10 mouse cellular contexts compared by ENCODE assay signal in the genomic region with DNA sequence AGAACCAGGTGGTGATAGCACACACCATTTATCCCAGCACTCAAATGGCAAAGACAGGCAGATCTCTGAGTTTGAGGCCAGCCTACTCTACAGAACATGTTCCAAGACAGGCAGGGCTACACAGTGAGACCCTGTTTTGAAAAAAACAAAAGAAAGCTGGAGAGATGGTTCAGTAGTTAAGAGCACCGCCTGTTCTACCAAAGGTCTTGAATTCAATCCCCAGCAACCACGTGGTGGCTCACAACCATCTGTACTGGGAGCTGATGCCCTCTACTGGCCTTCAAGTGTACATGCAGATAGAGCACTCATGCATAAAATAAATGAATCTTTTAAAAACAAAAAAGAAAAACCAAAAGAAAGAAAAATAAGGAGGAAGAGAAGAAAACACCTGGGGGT. TPM values are rescaled to one million over a fixed set of nuclear protein-coding genes. Genes with fewer than 3 reads are reported as not detected.
DNase-seq lines count a peak whose midpoint lies in the region; ATAC-seq and TF ChIP-seq lines count a peak whose summit lies in the region.
"Had no signal": no experiment of that assay in that cellular context is flagged by ENCODE, and none has a peak within 500 bp of the region (broad histone marks: within the 10 kb centered on the region; RNA-seq: fewer than 3 reads in every experiment).

No protein-coding gene starts in this region.

- H3K9ac ChIP-seq in liver, adult 2 months (ENCODE audit: low read depth, low read length) = peak overlapping the region; percentile 35
- H3K9ac ChIP-seq: embryonic facial prominence, embryonic 12.5 days; limb, embryonic 13.5 days had no signal

- peak; percentile 87 for ATAC-seq in CD4-positive, CD25-positive, alpha-beta regulatory T cell, adult 4 months

- H3K27ac ChIP-seq in liver, adult 2 months (replicated peaks; ENCODE audit: insufficient read depth, low read depth, low read length) = peak overlapping the region; percentile 81
- H3K27ac ChIP-seq in heart, embryonic 10.5 days = no peak overlapping the region
- H3K27ac ChIP-seq: embryonic facial prominence, embryonic 12.5 days; limb, embryonic 13.5 days had no signal

- H3K79me2 ChIP-seq in liver, adult 2 months (ENCODE audit: control insufficient read depth, insufficient read depth, low read length) = no peaks in the 10 kb centered on the region

- DNase-seq in heart, adult 8-10 months (ENCODE audit: low spot score) = peak; percentile 58
- DNase-seq in heart, adult 9 months (ENCODE audit: low spot score in 2 of 2) = no peak
- DNase-seq in brain, embryonic 14.5 days (ENCODE audit: low read depth) = peak; percentile 67
- peak; percentile 79 for DNase-seq in liver, adult 2 months (ENCODE audit: extremely low read depth, low read depth, low spot score)
- peak; percentile 49 for DNase-seq in skeletal muscle tissue, adult 2 months (ENCODE audit: low read depth, low spot score)
- no peak for DNase-seq in heart, embryonic 10.5 days (ENCODE audit: low spot score)
- no peak for DNase-seq in right cerebral cortex, postnatal 4 days

- H3K36me3 ChIP-seq in liver, adult 2 months (ENCODE audit: control insufficient read depth, insufficient read depth, low read length) = no peaks in the 10 kb centered on the region
- H3K36me3 ChIP-seq in heart, embryonic 10.5 days = no peaks in the 10 kb centered on the region
- H3K36me3 ChIP-seq: embryonic facial prominence, embryonic 12.5 days; limb, embryonic 13.5 days had no signal

- no peak overlapping the region for H3K4me3 ChIP-seq in liver, adult 2 months (ENCODE audit: insufficient read depth, low read depth, low read length)
- H3K4me3 ChIP-seq in heart, embryonic 10.5 days = no peak overlapping the region
- H3K4me3 ChIP-seq: embryonic facial prominence, embryonic 12.5 days; limb, embryonic 13.5 days had no signal

- H3K27me3 ChIP-seq in liver, adult 2 months (ENCODE audit: control insufficient read depth, insufficient read depth, low read length) = no peaks in the 10 kb centered on the region
- H3K27me3 ChIP-seq in heart, embryonic 10.5 days (ENCODE audit: insufficient read depth, poor library complexity, severe bottlenecking) = no peaks in the 10 kb centered on the region
- H3K27me3 ChIP-seq: embryonic facial prominence, embryonic 12.5 days; limb, embryonic 13.5 days had no signal

- TF ChIP-seq CTCF in brain, embryonic 14.5 days (IDR thresholded peaks at IDR 0.05; ENCODE audit: borderline replicate concordance, extremely low read depth, insufficient read depth, insufficient read length) = peak; percentile 48; the same call in 1 of the 2 replicates
- TF ChIP-seq CTCF in liver, adult 2 months (IDR thresholded peaks at IDR 0.05; ENCODE audit: low read depth, low read length) = peak; percentile 57

- no peaks in the 10 kb centered on the region for H3K9me3 ChIP-seq in heart, embryonic 10.5 days
- H3K9me3 ChIP-seq: embryonic facial prominence, embryonic 12.5 days; limb, embryonic 13.5 days had no signal

- no peak for TF ChIP-seq POLR2A in brain, embryonic 14.5 days (IDR thresholded peaks at IDR 0.05; ENCODE audit: borderline replicate concordance, extremely low read depth, insufficient read depth, insufficient read length, poor library complexity, severe bottlenecking)
- no peak for TF ChIP-seq POLR2A in liver, adult 2 months (IDR thresholded peaks at IDR 0.05; ENCODE audit: extremely low read depth, insufficient read depth, low read length)

- 1% methylated on average over 2 of the region's 2 CpGs for WGBS in liver, adult 2 months
- 2% methylated on average over 2 of the region's 2 CpGs for WGBS in heart, embryonic 10.5 days

- peaks cover 12% of the 10 kb centered on the region for H3K4me1 ChIP-seq in liver, adult 2 months (ENCODE audit: control insufficient read depth, insufficient read depth, low read length)
- peaks cover 9% of the 10 kb centered on the region; the same call in 1 of the 2 replicates for H3K4me1 ChIP-seq in heart, embryonic 10.5 days

RNA-seq across cellular contexts. Expression of a gene that starts 5.5 kb away (rescaled TPM):
- 1 to 10 TPM; 1.2 to 1.8 (median 1.6) TPM for total RNA-seq in heart, adult 8-10 months (2022)
- 10 to 100 TPM; 12.2 to 13.2 TPM for polyA plus RNA-seq in CD4-positive, CD25-positive, alpha-beta regulatory T cell, adult 4 months (2017; shearing (Covaris generic))
- 18.5 and 19.6 TPM in 2 replicates for polyA plus RNA-seq in brain, embryonic 14.5 days (2012; rRNA removed)
- 10.7 and 19.5 TPM in 2 replicates for total RNA-seq in liver, adult 2 months (2014; rRNA removed)
- polyA plus RNA-seq in liver, adult 2 months (2012; rRNA removed) = 21.2 and 31.7 TPM in 2 replicates
- polyA plus RNA-seq in heart, embryonic 10.5 days (2016; fragmentation: Nextera tagmentation; extraction: Ambion mirVana) = 1.5 and 2.4 TPM in 2 replicates

RNA-seq across cellular contexts. Expression of a gene that starts 12.6 kb away (rescaled TPM):
- under 1 TPM in 1 of 4 experiments, not detected in 3; 0.40 TPM for total RNA-seq in heart, adult 8-10 months (2022)
- 1 to 10 TPM; 3.2 to 6.2 TPM for polyA plus RNA-seq in CD4-positive, CD25-positive, alpha-beta regulatory T cell, adult 4 months (2017; shearing (Covaris generic))
- 0.52 and 0.67 TPM in 2 replicates for polyA plus RNA-seq in brain, embryonic 14.5 days (2012; rRNA removed)
- not detected in 2 replicates for total RNA-seq in liver, adult 2 months (2014; rRNA removed)
- polyA plus RNA-seq in liver, adult 2 months (2012; rRNA removed) = 0.17 TPM in 1 of 2 replicates, not detected in the other
- polyA plus RNA-seq in heart, embryonic 10.5 days (2016; fragmentation: Nextera tagmentation; extraction: Ambion mirVana) = not detected in 2 replicates
- polyA plus RNA-seq: embryonic facial prominence, embryonic 12.5 days; limb, embryonic 13.5 days had no signal

RNA-seq across cellular contexts. Expression of a gene that starts 13.7 kb away (rescaled TPM):
- total RNA-seq in heart, adult 8-10 months (2022) = 1 to 10 TPM; 1.8 to 3.5 (median 2.4) TPM
- 10 to 100 TPM; 18.5 to 19.2 TPM for polyA plus RNA-seq in CD4-positive, CD25-positive, alpha-beta regulatory T cell, adult 4 months (2017; shearing (Covaris generic))
- polyA plus RNA-seq in brain, embryonic 14.5 days (2012; rRNA removed) = 6.5 and 7.9 TPM in 2 replicates
- 0.67 and 0.74 TPM in 2 replicates for total RNA-seq in liver, adult 2 months (2014; rRNA removed)
- polyA plus RNA-seq in liver, adult 2 months (2012; rRNA removed) = 0.86 and 1.8 TPM in 2 replicates
- 2.5 and 4.9 TPM in 2 replicates for polyA plus RNA-seq in heart, embryonic 10.5 days (2016; fragmentation: Nextera tagmentation; extraction: Ambion mirVana)

RNA-seq across cellular contexts. Expression of a gene that starts 16.8 kb away (rescaled TPM):
- total RNA-seq in heart, adult 8-10 months (2022) = 100 to 1,000 TPM; 504 to 617 (median 566) TPM
- 100 to 1,000 TPM; 663 to 923 TPM for polyA plus RNA-seq in CD4-positive, CD25-positive, alpha-beta regulatory T cell, adult 4 months (2017; shearing (Covaris generic))
- polyA plus RNA-seq in brain, embryonic 14.5 days (2012; rRNA removed) = 838 and 897 TPM in 2 replicates
- 449 and 482 TPM in 2 replicates for total RNA-seq in liver, adult 2 months (2014; rRNA removed)
- 311 and 370 TPM in 2 replicates for polyA plus RNA-seq in liver, adult 2 months (2012; rRNA removed)
- polyA plus RNA-seq in heart, embryonic 10.5 days (2016; fragmentation: Nextera tagmentation; extraction: Ambion mirVana) = 638 and 783 TPM in 2 replicates

RNA-seq across cellular contexts. Expression of a gene that starts 43.2 kb away (rescaled TPM):
- under 1 TPM in 2 of 4 experiments, not detected in 2; 0.32 to 0.53 TPM for total RNA-seq in heart, adult 8-10 months (2022)
- 1 to 10 TPM; 2.8 to 8.7 TPM for polyA plus RNA-seq in CD4-positive, CD25-positive, alpha-beta regulatory T cell, adult 4 months (2017; shearing (Covaris generic))
- polyA plus RNA-seq in brain, embryonic 14.5 days (2012; rRNA removed) = 14.5 and 23.7 TPM in 2 replicates
- total RNA-seq in liver, adult 2 months (2014; rRNA removed) = 0.18 and 0.67 TPM in 2 replicates
- polyA plus RNA-seq in liver, adult 2 months (2012; rRNA removed) = 0.05 TPM in 1 of 2 replicates, not detected in the other
- polyA plus RNA-seq in heart, embryonic 10.5 days (2016; fragmentation: Nextera tagmentation; extraction: Ambion mirVana) = 55.1 and 68.7 TPM in 2 replicates

Comparison
In these comparisons a context has a peak if more than half of its experiments do, and no peak if none do; other contexts are left out.
1. DNase-seq: peak in heart, adult 8-10 months (single experiment), brain, embryonic 14.5 days (single experiment), liver, adult 2 months (single experiment) and skeletal muscle tissue, adult 2 months (single experiment); none in heart, adult 9 months (0 of 2), heart, embryonic 10.5 days (single experiment) and right cerebral cortex, postnatal 4 days (single experiment).